Mouse (Mus musculus): ENCODE results near the gene Prkaca. TPM values are rescaled to one million over a fixed set of nuclear protein-coding genes. Genes with fewer than 3 reads are reported as not detected.
A peak's percentile ranks its signal among the peaks of the same experiment; 100 is the strongest.
"Not testable (repeated sequence)": the region's sequence is repeated elsewhere in the genome, so short reads cannot be mapped to it uniquely, and the experiment has no call there.

Prkaca gene
- total and polyA plus RNA-seq, 3 experiments: 24.7 to 74.9 TPM; not detected in 1

GRCm38 (mm10) chr8:84004533-84005201, 31.9 kb downstream of the Prkaca start (continued):
- TF ChIP-seq MYB (IDR thresholded peaks at IDR 0.05; ENCODE audit: low read depth, low read length): no peak
- TF ChIP-seq ELF1 (IDR thresholded peaks at IDR 0.05; ENCODE audit: low read depth, low read length): peak; percentile 91
- peak; percentile 70 for TF ChIP-seq POLR2AphosphoS2 (IDR thresholded peaks at IDR 0.05; ENCODE audit: low read length)
- peak; percentile 52 for TF ChIP-seq TCF12 (IDR thresholded peaks at IDR 0.05; ENCODE audit: low read depth, low read length)
- TF ChIP-seq USF1 (IDR thresholded peaks at IDR 0.05; ENCODE audit: low read depth, low read length): peak; percentile 22; the same call in 1 of the 2 replicates
- TF ChIP-seq POLR2AphosphoS5 (IDR thresholded peaks at IDR 0.05; ENCODE audit: borderline replicate concordance, low read depth, low read length): no peak
- TF ChIP-seq E2F4 (IDR thresholded peaks at IDR 0.05; ENCODE audit: borderline replicate concordance, low read depth, low read length): no peak
- TF ChIP-seq TAL1 (IDR thresholded peaks at IDR 0.05; ENCODE audit: low read length): no peak
- TF ChIP-seq ZKSCAN1 (IDR thresholded peaks at IDR 0.05; ENCODE audit: low read depth, low read length): no peak
- peak; percentile 68 for TF ChIP-seq TBP (IDR thresholded peaks at IDR 0.05; ENCODE audit: low read depth, low read length)
- TF ChIP-seq RAD21 (IDR thresholded peaks at IDR 0.05; ENCODE audit: low read depth, low read length): no peak
- TF ChIP-seq GABPA (IDR thresholded peaks at IDR 0.05; ENCODE audit: low read depth, low read length): no peak
- TF ChIP-seq ZNF384 (IDR thresholded peaks at IDR 0.05; ENCODE audit: low read depth, low read length): peak; percentile 93

GRCm38 (mm10) chr8:84005502-84005901, 32.7 kb downstream of the Prkaca start:
- Histone ChIP-seq H3K27ac (ENCODE audit: control insufficient read depth, low read depth, low read length) (peak overlapping the region; percentile 3; the same call in 1 of the 2 replicates), H3K4me1 (ENCODE audit: control insufficient read depth in 1 of 2, insufficient read depth in 2 of 2, low read length in 2 of 2) (peaks cover 4 to 19% of the 10 kb centered on the region in 2 experiments; a peak in 3 of 4 replicates), H3K9ac (ENCODE audit: control insufficient read depth, low read depth, low read length, poor library complexity, severe bottlenecking) (peak overlapping the region; percentile 63), H3K4me3 (ENCODE audit: control insufficient read depth in 1 of 2, insufficient read depth in 1 of 2, low read depth in 2 of 2, low read length in 2 of 2) (peak overlapping the region in 1 of 2 experiments; percentile 66; a peak in 1 of 4 replicates), H3K36me3 (ENCODE audit: control insufficient read depth in 1 of 2, insufficient read depth in 2 of 2, low read length in 2 of 2) (peaks cover 0 to 12% of the 10 kb centered on the region in 2 experiments; a peak in 2 of 4 replicates)
- not testable (repeated sequence) for H3K79me2 ChIP-seq (ENCODE audit: control insufficient read depth, insufficient read depth, low read length, poor library complexity); H3K27me3 ChIP-seq (ENCODE audit: control insufficient read depth in 1 of 2, insufficient read depth in 2 of 2, low read length in 2 of 2); H3K9me3 ChIP-seq (replicated peaks; ENCODE audit: insufficient read depth, low read length); DNase-seq (ENCODE audit: low read depth, low spot score)

GRCm38 (mm10) chr8:84008362-84008761, 35.6 kb downstream of the Prkaca start:
- H3K4me1 ChIP-seq (ENCODE audit: control insufficient read depth in 1 of 2, insufficient read depth in 2 of 2, low read length in 2 of 2): peaks cover 4 to 9% of the 10 kb centered on the region in 2 experiments; a peak in 3 of 4 replicates
- TF ChIP-seq E2F4 (IDR thresholded peaks at IDR 0.05; ENCODE audit: borderline replicate concordance, low read depth, low read length) (no peak), SIN3A (IDR thresholded peaks at IDR 0.05; ENCODE audit: low read length) (no peak), JUND (IDR thresholded peaks at IDR 0.05; ENCODE audit: low read depth, low read length) (no peak), ZC3H11A (IDR thresholded peaks at IDR 0.05; ENCODE audit: low read depth, low read length) (no peak), RAD21 (IDR thresholded peaks at IDR 0.05; ENCODE audit: low read depth, low read length) (no peak), CHD2 (IDR thresholded peaks at IDR 0.05; ENCODE audit: low read length) (no peak), POLR2A (IDR thresholded peaks at IDR 0.05; ENCODE audit: control insufficient read depth in 1 of 2, insufficient read depth in 1 of 2, low read depth in 1 of 2, low read length in 2 of 2, poor library complexity in 1 of 2) (no peak)
- H3K4me3 ChIP-seq (ENCODE audit: control insufficient read depth in 1 of 2, insufficient read depth in 1 of 2, low read depth in 2 of 2, low read length in 2 of 2): no peak overlapping the region
- no peak overlapping the region for H3K9ac ChIP-seq (ENCODE audit: control insufficient read depth, low read depth, low read length, poor library complexity, severe bottlenecking)
- peaks cover 0 to 8% of the 10 kb centered on the region in 2 experiments; a peak in 2 of 4 replicates for H3K36me3 ChIP-seq (ENCODE audit: control insufficient read depth in 1 of 2, insufficient read depth in 2 of 2, low read length in 2 of 2)
- H3K9me3 ChIP-seq (replicated peaks; ENCODE audit: insufficient read depth, low read length): no peaks in the 10 kb centered on the region
- no peak for DNase-seq (ENCODE audit: low read depth, low spot score)
- no peak overlapping the region for H3K27ac ChIP-seq (ENCODE audit: control insufficient read depth, low read depth, low read length)
- no peaks in the 10 kb centered on the region for H3K27me3 ChIP-seq (ENCODE audit: control insufficient read depth in 1 of 2, insufficient read depth in 2 of 2, low read length in 2 of 2)
- H3K79me2 ChIP-seq (ENCODE audit: control insufficient read depth, insufficient read depth, low read length, poor library complexity): no peaks in the 10 kb centered on the region; the same call in 1 of the 2 replicates

Data from MEL (cell line).